Mouse (Mus musculus): ENCODE measurements at regions not wholly inside any gene's neighbourhood (a gene's known extent, or its start where the extent isn't known, plus 50 kb on each side); places are given as distances from the start of the nearest gene placed in this dataset.

- intact Hi-C loops (cut with DNase I; ENCODE audit: low total_unique reads) = loop anchor here (10.0 kb wide), 1 partner anchor 182 kb away; no protein-coding TSS in a partner anchor
- DNase-seq = peak; percentile 41
These were observed 52.2 kb upstream of the Otud4 start for GRCm38 (mm10) chr8:79587258-79587657.

DNA sequence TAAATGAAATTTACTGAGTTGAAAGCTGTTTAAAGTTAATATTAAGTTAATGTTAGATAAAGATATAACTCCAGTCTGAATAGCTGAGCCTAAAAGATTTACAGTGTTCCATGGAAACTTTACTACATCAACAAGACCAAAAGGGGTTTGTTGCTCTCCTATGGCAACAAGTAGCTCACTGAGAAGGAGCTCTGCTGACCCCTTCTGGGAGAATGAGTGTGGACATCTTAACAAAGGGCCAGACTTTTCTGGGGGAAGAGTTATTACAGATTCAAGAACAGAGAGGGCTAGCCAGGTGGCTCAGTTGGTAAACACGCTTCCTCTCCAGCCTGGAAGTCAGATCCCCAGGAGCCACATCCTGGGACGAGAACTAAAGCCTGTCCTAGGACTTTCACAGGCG, 54.5 kb upstream of the Otud4 start:
- intact Hi-C loops (cut with DNase I; ENCODE audit: low total_unique reads) = loop anchor here (10.0 kb wide), 1 partner anchor 180 kb away; no protein-coding TSS in a partner anchor
- DNase-seq = peak; percentile 59

DNA sequence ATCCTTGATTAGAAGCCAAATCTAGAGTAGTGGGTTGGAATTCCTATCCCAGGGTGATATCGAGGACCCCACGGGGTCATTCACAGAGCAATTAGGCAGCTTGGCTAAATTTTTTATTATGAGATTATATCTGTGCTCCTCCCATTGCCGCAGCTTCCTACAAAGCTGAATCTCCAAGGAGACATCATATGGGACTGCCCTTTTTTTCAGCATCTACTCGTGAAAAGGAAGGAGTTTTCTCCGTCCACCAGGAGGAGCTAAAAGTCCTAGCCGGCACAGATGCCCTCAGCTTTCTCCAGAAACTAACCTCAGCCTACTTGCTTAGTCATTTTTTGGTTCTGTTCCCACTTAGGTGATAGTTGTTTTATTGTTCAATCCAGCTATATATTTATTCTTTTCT, 56.1 kb upstream of the Otud4 start:
- intact Hi-C loops (cut with DNase I; ENCODE audit: low total_unique reads) = loop anchor here (2.0 to 10.0 kb wide), 2 partner anchors 179 to 285 kb away; no protein-coding TSS in a partner anchor
- no peak for DNase-seq

DNA sequence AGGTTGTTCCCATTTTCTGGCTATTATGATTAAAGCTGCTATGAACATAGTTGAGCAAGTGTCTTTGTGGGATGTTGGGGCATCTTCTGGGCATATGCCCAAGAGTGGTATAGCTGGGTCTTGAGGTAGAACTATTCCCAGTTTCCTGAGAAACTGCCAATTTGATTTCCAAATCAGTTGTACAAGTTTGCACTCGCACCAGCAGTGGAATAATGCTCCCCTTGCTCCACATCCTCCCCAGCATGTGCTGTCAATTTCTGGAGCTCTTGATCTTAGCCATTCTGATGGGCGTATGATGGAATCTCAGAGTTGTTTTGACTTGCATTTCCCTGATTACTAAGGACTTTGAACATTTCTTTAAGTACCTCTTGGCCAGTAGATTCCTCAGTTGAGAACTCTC, 57.2 kb upstream of the Otud4 start:
- DNase-seq = no peak
- intact Hi-C loops (cut with DNase I; ENCODE audit: low total_unique reads) = loop anchor here (2.0 to 10.0 kb wide), 2 partner anchors 177 to 283 kb away; no protein-coding TSS in a partner anchor

- intact Hi-C loops (cut with DNase I; ENCODE audit: low total_unique reads) = no loop called here
- peak; percentile 41 for DNase-seq
These were observed 63.3 kb upstream of the Otud4 start for GRCm38 (mm10) chr8:79576086-79576485.

GRCm38 (mm10) chr8:79575175-79575734, 64.2 kb upstream of the Otud4 start:
- intact Hi-C loops (cut with DNase I; ENCODE audit: low total_unique reads) = no loop called here

GRCm38 (mm10) chr8:79573491-79573890, 65.9 kb upstream of the Otud4 start:
- intact Hi-C loops (cut with DNase I; ENCODE audit: low total_unique reads) = no loop called here
- no peak for DNase-seq

More at GRCm38 (mm10) chr8:79575175-79575734, 64.2 kb upstream of the Otud4 start:
- no peak for DNase-seq

GRCm38 (mm10) chr8:79572526-79572925, 66.9 kb upstream of the Otud4 start:
- intact Hi-C loops (cut with DNase I; ENCODE audit: low total_unique reads) = no loop called here
- DNase-seq = no peak

DNA sequence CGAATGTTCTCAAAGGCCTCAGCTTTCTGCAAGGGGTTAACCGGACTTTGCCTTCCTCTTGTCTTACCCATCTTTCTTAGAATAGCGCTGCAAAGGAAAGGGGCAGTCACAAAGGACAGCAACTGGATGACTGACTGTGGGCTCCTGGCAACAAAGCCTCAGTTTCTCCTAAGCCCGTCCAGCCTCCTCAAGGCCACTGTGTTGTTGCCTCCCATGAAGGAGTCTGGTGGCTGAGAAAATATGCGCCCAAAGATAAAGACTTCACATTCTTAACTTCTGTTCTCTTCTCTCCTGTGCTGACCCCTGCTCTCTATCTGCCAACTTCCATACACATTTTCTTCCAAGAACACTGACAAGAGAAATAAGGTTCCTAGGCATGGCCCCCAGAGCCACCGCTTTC, 76.3 kb upstream of the Otud4 start:
- DNase-seq = no peak
- intact Hi-C loops (cut with DNase I; ENCODE audit: low total_unique reads) = no loop called here

- intact Hi-C loops (cut with DNase I; ENCODE audit: low total_unique reads) = no loop called here
- peak; percentile 51 for DNase-seq
These were observed 76.7 kb upstream of the Otud4 start for GRCm38 (mm10) chr8:79562669-79563068.

- intact Hi-C loops (cut with DNase I; ENCODE audit: low total_unique reads) = no loop called here
- peak; percentile 38 for DNase-seq
These were observed 77.3 kb upstream of the Otud4 start for GRCm38 (mm10) chr8:79562071-79562581.

- intact Hi-C loops (cut with DNase I; ENCODE audit: low total_unique reads) = no loop called here
- DNase-seq = peak; percentile 24
These were observed 78.0 kb upstream of the Otud4 start for GRCm38 (mm10) chr8:79561269-79562063.

DNA sequence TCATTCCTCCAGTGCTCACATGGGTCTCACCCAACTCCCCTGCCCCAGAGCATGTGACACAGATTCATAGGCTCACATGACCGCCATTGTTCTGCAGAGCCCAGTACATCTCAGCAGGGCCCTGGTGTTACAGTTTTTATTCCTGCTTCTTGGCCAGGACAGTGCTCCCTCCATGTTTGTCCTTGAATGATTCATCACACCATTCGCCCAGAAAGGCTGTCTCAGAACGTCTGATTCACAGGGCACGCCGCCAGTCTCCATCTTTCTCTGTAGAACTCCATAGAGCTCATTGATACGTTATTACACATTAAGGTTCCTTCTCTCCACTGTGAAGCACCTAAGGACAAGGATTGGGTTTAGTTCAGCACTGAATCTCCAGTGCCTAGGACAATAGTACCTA, 79.9 kb upstream of the Otud4 start:
- peak; percentile 47 for DNase-seq
- intact Hi-C loops (cut with DNase I; ENCODE audit: low total_unique reads) = no loop called here

DNA sequence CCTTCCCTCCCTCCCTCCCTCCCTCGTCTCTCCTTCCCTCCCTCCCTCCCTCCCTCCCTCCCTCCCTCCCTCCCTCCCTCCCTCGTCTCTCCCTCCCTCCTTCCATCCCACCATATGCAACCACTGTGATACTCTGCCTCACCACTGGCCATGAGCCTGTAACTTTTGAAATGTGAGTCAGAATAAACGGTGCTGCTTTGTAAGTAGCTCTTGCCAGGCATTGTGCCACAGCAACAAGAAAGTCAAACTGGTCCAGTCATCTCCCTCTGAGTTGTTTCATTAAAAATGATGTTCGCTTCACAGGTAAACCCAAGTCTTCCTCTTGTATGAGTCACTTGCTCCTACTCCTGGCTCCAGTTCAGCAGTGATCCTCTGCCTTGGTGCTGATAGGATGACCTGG, 85.1 kb upstream of the Otud4 start:
- intact Hi-C loops (cut with DNase I; ENCODE audit: low total_unique reads) = no loop called here
- DNase-seq = no peak

GRCm38 (mm10) chr8:79550151-79550550, 89.3 kb upstream of the Otud4 start:
- intact Hi-C loops (cut with DNase I; ENCODE audit: low total_unique reads) = no loop called here
- no peak for DNase-seq

DNA sequence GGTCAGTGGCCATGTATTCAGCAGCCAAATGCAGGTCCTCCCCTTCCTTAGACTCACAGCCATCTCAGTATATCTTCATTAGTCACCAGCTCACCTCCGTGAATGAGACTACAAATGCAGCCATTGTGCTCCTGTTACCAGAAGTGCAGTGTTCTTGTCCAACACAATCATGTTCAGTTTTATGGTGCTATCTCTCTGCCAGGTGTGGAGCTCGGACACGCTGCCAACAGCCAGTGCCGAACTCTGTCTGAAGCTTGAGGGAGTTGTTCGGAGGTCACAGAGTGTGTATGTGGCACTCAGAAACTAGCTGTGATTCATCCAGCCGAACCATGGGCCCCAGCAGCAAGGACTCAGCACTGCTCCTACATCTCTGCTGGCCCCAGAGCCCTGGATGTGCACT, 91.3 kb upstream of the Otud4 start:
- intact Hi-C loops (cut with DNase I; ENCODE audit: low total_unique reads) = no loop called here
- no peak for DNase-seq

GRCm38 (mm10) chr8:79545866-79546373, 93.5 kb upstream of the Otud4 start:
- intact Hi-C loops (cut with DNase I; ENCODE audit: low total_unique reads) = no loop called here

GRCm38 (mm10) chr8:79542461-79542860, 97.0 kb upstream of the Otud4 start:
- intact Hi-C loops (cut with DNase I; ENCODE audit: low total_unique reads) = no loop called here

More at GRCm38 (mm10) chr8:79545866-79546373, 93.5 kb upstream of the Otud4 start:
- DNase-seq = no peak

DNA sequence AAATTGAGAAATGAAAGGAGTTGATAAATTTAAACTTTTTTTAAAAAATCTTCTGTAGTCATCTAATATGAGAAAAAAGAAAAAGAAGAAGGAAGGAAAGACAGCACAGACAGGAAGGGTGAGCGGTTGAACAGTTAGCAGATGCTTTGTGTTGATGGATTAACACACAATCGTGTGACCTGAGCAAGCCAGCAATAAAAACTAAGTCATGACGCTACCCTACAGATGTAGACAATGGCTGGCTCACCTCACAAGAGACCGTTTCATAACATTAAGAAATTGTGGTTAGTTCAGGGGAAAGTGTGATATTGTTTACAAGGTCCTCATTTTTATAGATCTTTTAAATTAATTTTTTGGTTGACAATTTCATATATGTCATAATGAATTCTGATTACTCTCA, 99.4 kb upstream of the Otud4 start:
- intact Hi-C loops (cut with DNase I; ENCODE audit: low total_unique reads) = no loop called here
- DNase-seq = no peak

More at GRCm38 (mm10) chr8:79542461-79542860, 97.0 kb upstream of the Otud4 start:
- no peak for DNase-seq

DNA sequence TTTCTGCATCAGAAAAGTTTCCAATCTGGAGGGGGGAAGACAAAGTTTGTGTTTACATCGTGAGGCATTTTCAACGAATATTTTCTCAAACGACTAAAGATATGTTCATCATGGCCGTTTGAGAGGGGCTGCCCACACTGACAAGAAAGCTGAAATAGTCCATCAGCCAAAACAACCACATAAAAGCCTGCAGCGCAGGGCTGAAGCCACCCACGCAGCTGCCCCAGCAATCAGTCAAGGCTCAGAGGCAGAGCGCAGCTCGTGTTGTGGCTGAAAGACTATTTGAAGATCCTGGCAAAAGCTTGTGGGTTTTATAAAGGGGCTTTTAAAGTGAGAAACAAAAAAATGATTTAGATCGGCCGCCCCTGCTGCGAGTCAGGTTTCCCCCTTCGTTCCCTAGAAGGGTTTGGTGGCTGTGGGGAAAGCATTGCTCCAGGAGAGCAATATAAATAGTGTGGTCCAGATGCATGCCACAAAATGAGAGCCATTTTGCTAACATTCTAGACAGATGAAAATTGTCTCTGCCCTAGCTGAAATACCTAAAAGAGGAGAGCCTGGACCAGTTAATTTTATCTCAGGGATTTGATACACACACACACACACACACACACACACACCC, 105.0 kb upstream of the Otud4 start:
- intact Hi-C loops (cut with DNase I; ENCODE audit: low total_unique reads) = no loop called here
- no peak for DNase-seq

All from gastrocnemius, postnatal 14 days (tissue).